Mouse (Mus musculus): ENCODE measurements around the gene Itga1. TPM values are rescaled to one million over a fixed set of nuclear protein-coding genes. Genes with fewer than 3 reads are reported as not detected.

Gene Itga1
- polyA plus RNA-seq, 1 experiment from 2014 or later: 29.6 TPM

DNA sequence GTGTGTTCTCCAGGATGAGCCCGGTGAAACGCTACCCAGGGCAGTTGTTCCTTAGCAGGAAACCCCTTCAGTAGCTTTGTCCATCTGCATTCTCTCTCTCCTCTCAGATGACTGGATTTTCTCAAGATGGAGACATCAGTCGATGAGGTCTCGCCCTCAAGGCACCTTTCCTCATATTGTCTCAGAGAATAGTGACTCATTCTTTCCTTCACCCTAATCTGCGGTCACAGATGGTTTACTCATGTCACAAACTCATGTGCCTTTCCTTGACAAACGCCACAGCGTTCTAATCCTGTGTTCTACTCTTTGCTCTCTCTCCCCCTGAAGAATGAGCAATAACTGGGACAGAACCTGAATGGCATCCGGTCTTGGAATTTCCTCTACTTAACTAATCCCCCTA lies 5.7 kb upstream of the Itga1 start:
- no peak overlapping the region for H3K27ac ChIP-seq (ENCODE audit: low read length)
- H3K4me1 ChIP-seq (ENCODE audit: control insufficient read depth, insufficient read depth, low read length): 0 out of 2 replicates have a peak, but pooled peaks cover 4% of the 10 kb centered on the region
- no peak overlapping the region for H3K4me2 ChIP-seq (ENCODE audit: low read depth, low read length)
- no peak overlapping the region for H3K4me3 ChIP-seq (replicated peaks; ENCODE audit: low read length)
- no peak overlapping the region for H3K9ac ChIP-seq (ENCODE audit: low read length)
- no peak for ATAC-seq (ENCODE audit: insufficient read depth, low FRiP score)
- H3K9me3 ChIP-seq (replicated peaks; ENCODE audit: control insufficient read depth, low read length): no peaks in the 10 kb centered on the region
- 81% methylated on average over 8 of the region's 8 CpGs for WGBS
- H3K36me3 ChIP-seq (ENCODE audit: control insufficient read depth, insufficient read depth, low read length): no peaks in the 10 kb centered on the region
- H3K27me3 ChIP-seq (ENCODE audit: control insufficient read depth, insufficient read depth, low read length): no peaks in the 10 kb centered on the region

- H3K27me3 ChIP-seq (ENCODE audit: control insufficient read depth, insufficient read depth, low read length): no peaks in the 10 kb centered on the region
- H3K27ac ChIP-seq (ENCODE audit: low read length): no peak overlapping the region
- no peaks in the 10 kb centered on the region for H3K9me3 ChIP-seq (replicated peaks; ENCODE audit: control insufficient read depth, low read length)
- H3K36me3 ChIP-seq (ENCODE audit: control insufficient read depth, insufficient read depth, low read length): no peaks in the 10 kb centered on the region
- H3K4me1 ChIP-seq (ENCODE audit: control insufficient read depth, insufficient read depth, low read length): 0 out of 2 replicates have a peak, but pooled peaks cover 4% of the 10 kb centered on the region
- 80% methylated on average over 10 of the region's 10 CpGs for WGBS
- H3K9ac ChIP-seq (ENCODE audit: low read length): no peak overlapping the region
- H3K4me2 ChIP-seq (ENCODE audit: low read depth, low read length): no peak overlapping the region
- H3K4me3 ChIP-seq (replicated peaks; ENCODE audit: low read length): no peak overlapping the region
- no peak for ATAC-seq (ENCODE audit: insufficient read depth, low FRiP score)
These were observed 4.4 kb upstream of the Itga1 start for GRCm38 (mm10) chr13:115106183-115106582.

DNA sequence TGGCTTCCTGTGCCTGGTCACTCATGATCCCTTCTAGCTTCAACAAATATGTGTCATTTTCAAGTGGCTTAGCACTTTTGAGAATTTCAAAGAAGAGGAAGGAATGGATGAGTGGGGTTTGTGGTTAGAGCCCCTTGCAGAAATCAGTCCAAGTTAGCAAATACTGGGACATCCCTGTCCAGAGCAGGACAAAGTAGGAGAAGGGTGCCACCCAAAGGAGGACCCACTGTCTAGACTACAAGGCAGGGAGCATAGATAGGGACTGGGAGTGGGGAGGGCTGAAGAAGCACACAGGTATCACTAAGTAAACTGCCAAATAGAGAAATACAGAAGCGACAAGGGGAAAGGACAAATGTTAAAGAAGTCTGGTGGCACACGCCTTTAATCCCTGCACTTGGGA lies 990 bp upstream of the Itga1 start:
- Histone ChIP-seq H3K4me2 (ENCODE audit: low read depth, low read length) (peak overlapping the region; percentile 27; the same call in 1 of the 2 replicates), H3K36me3 (ENCODE audit: control insufficient read depth, insufficient read depth, low read length) (no peaks in the 10 kb centered on the region), H3K27ac (ENCODE audit: low read length) (peak overlapping the region; percentile 33; the same call in 1 of the 2 replicates), H3K27me3 (ENCODE audit: control insufficient read depth, insufficient read depth, low read length) (no peaks in the 10 kb centered on the region), H3K9ac (ENCODE audit: low read length) (no peak overlapping the region), H3K4me3 (replicated peaks; ENCODE audit: low read length) (no peak overlapping the region), H3K9me3 (replicated peaks; ENCODE audit: control insufficient read depth, low read length) (no peaks in the 10 kb centered on the region), H3K4me1 (ENCODE audit: control insufficient read depth, insufficient read depth, low read length) (0 out of 2 replicates have a peak, but pooled peaks cover 4% of the 10 kb centered on the region)
- no peak for ATAC-seq (ENCODE audit: insufficient read depth, low FRiP score)
- 98% methylated on average over 2 of the region's 2 CpGs for WGBS

GRCm38 (mm10) chr13:115100381-115101177 lies 1.2 kb downstream of the Itga1 start:
- peaks cover 12% of the 10 kb centered on the region for H3K4me1 ChIP-seq (ENCODE audit: control insufficient read depth, insufficient read depth, low read length)
- no peaks in the 10 kb centered on the region for H3K36me3 ChIP-seq (ENCODE audit: control insufficient read depth, insufficient read depth, low read length)
- peak overlapping the region; percentile 74 for H3K9ac ChIP-seq (ENCODE audit: low read length)
- ATAC-seq (ENCODE audit: insufficient read depth, low FRiP score): no peak
- H3K4me2 ChIP-seq (ENCODE audit: low read depth, low read length): peak overlapping the region; percentile 84
- peak overlapping the region; percentile 97 for H3K27ac ChIP-seq (ENCODE audit: low read length)
- WGBS: 35% methylated on average over 11 of the region's 11 CpGs
- H3K9me3 ChIP-seq (replicated peaks; ENCODE audit: control insufficient read depth, low read length): no peaks in the 10 kb centered on the region
- H3K27me3 ChIP-seq (ENCODE audit: control insufficient read depth, insufficient read depth, low read length): no peaks in the 10 kb centered on the region
- peak overlapping the region; percentile 58 for H3K4me3 ChIP-seq (replicated peaks; ENCODE audit: low read length)

DNA sequence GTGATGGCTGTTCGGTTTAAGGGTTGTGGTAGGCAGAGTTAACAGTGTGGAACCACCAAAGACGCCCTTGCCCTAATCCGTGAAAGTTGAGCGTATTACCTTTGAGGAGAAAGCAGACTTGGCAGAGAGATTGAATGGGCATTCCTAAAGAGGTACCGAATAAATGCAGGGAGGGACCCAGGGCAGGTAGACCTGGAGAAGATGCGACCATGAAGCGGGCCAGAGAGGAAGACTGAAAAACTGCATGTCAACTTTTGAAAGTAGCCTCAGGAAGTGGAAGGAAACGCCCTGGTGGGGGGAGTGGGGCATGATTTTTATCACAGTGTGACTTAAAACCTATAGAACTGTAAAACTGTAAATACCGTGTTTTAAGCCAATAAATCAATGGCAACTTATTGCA lies 2.4 kb downstream of the Itga1 start:
- H3K4me2 ChIP-seq (ENCODE audit: low read depth, low read length): peak overlapping the region; percentile 84
- peaks cover 15% of the 10 kb centered on the region for H3K4me1 ChIP-seq (ENCODE audit: control insufficient read depth, insufficient read depth, low read length)
- no peak for ATAC-seq (ENCODE audit: insufficient read depth, low FRiP score)

DNA sequence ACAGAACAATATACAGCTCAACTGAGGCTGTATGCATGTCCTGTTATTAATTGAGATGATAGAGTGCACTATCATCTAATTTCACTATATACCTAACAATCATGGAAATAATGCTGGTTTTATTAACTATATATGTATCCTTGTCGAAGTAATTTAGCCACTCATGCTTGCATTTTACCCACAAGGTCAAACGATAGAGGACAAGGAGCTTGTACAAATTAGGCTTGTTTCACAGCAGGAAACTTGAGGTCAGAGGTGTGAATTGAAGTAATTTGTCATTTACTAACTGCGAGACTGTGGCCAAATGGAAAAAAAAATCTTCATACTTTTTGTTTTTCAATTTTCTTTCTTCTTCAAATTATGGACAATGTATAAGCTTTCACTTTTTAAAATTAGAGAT lies 3.5 kb downstream of the Itga1 start:
- Histone ChIP-seq H3K4me1 (ENCODE audit: control insufficient read depth, insufficient read depth, low read length) (peaks cover 15% of the 10 kb centered on the region), H3K27ac (ENCODE audit: low read length) (no peak overlapping the region), H3K27me3 (ENCODE audit: control insufficient read depth, insufficient read depth, low read length) (no peaks in the 10 kb centered on the region), H3K4me2 (ENCODE audit: low read depth, low read length) (no peak overlapping the region), H3K4me3 (replicated peaks; ENCODE audit: low read length) (no peak overlapping the region), H3K9ac (ENCODE audit: low read length) (no peak overlapping the region), H3K9me3 (replicated peaks; ENCODE audit: control insufficient read depth, low read length) (no peaks in the 10 kb centered on the region), H3K36me3 (ENCODE audit: control insufficient read depth, insufficient read depth, low read length) (no peaks in the 10 kb centered on the region)
- ATAC-seq (ENCODE audit: insufficient read depth, low FRiP score): no peak
- WGBS: 63% methylated on average over 3 of the region's 3 CpGs

More for the DNA sequence above, 2.4 kb downstream of the Itga1 start:
- no peaks in the 10 kb centered on the region for H3K27me3 ChIP-seq (ENCODE audit: control insufficient read depth, insufficient read depth, low read length)
- 75% methylated on average over 9 of the region's 9 CpGs for WGBS
- peak overlapping the region; percentile 58 for H3K4me3 ChIP-seq (replicated peaks; ENCODE audit: low read length)
- H3K36me3 ChIP-seq (ENCODE audit: control insufficient read depth, insufficient read depth, low read length): no peaks in the 10 kb centered on the region
- no peak overlapping the region for H3K27ac ChIP-seq (ENCODE audit: low read length)
- no peaks in the 10 kb centered on the region for H3K9me3 ChIP-seq (replicated peaks; ENCODE audit: control insufficient read depth, low read length)
- H3K9ac ChIP-seq (ENCODE audit: low read length): no peak overlapping the region

DNA sequence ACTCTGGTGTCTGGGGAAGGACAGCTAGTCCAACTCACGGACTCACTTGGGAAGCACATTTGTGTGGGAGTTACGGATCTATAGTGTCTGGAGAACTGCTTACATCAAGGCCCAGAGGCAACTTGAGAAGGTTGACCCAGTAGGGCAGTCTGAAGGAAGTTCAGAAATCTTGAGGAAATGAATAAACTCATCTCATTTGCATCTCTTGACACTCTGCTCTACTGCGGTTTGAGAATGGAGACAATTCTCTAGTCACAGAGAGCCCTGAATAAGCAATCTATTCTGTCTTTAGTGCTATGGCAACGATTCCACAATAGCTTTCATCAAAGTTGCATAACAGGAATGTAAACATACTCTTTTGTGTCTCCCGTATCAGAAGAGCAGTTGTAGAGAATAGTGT lies 4.8 kb downstream of the Itga1 start:
- 57% methylated on average over 5 of the region's 5 CpGs for WGBS
- H3K27me3 ChIP-seq (ENCODE audit: control insufficient read depth, insufficient read depth, low read length): no peaks in the 10 kb centered on the region
- H3K4me3 ChIP-seq (replicated peaks; ENCODE audit: low read length): no peak overlapping the region
- peak overlapping the region; percentile 5; the same call in 1 of the 2 replicates for H3K4me2 ChIP-seq (ENCODE audit: low read depth, low read length)
- H3K4me1 ChIP-seq (ENCODE audit: control insufficient read depth, insufficient read depth, low read length): peaks cover 11% of the 10 kb centered on the region
- no peaks in the 10 kb centered on the region for H3K36me3 ChIP-seq (ENCODE audit: control insufficient read depth, insufficient read depth, low read length)
- ATAC-seq (ENCODE audit: insufficient read depth, low FRiP score): no peak
- H3K9me3 ChIP-seq (replicated peaks; ENCODE audit: control insufficient read depth, low read length): no peaks in the 10 kb centered on the region
- no peak overlapping the region for H3K9ac ChIP-seq (ENCODE audit: low read length)
- no peak overlapping the region for H3K27ac ChIP-seq (ENCODE audit: low read length)

DNA sequence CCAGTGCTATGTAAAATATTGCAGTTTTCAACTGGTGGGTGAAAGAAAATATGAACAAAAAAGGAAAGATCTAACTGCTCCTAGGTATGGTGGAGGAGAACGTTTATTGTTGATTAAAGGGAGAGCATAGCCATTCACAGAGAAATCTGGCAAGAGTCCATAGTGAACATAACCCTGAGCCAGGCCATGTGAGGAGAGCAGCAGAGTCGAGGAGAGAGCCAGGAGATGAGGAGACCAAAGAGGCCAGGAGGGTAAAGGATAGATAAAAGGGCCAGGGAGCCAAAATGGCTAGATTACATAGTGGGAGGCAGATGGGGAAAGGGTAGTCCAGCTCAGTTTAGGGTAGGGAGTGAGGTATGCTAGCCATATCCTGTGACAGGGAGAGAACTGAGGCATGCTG lies 5.5 kb downstream of the Itga1 start:
- H3K4me2 ChIP-seq (ENCODE audit: low read depth, low read length): no peak overlapping the region
- no peak overlapping the region for H3K9ac ChIP-seq (ENCODE audit: low read length)
- ATAC-seq (ENCODE audit: insufficient read depth, low FRiP score): no peak
- H3K27ac ChIP-seq (ENCODE audit: low read length): no peak overlapping the region
- peaks cover 11% of the 10 kb centered on the region for H3K4me1 ChIP-seq (ENCODE audit: control insufficient read depth, insufficient read depth, low read length)
- 23% methylated on average over 2 of the region's 2 CpGs for WGBS
- no peaks in the 10 kb centered on the region for H3K9me3 ChIP-seq (replicated peaks; ENCODE audit: control insufficient read depth, low read length)
- H3K36me3 ChIP-seq (ENCODE audit: control insufficient read depth, insufficient read depth, low read length): no peaks in the 10 kb centered on the region
- H3K4me3 ChIP-seq (replicated peaks; ENCODE audit: low read length): no peak overlapping the region
- no peaks in the 10 kb centered on the region for H3K27me3 ChIP-seq (ENCODE audit: control insufficient read depth, insufficient read depth, low read length)

DNA sequence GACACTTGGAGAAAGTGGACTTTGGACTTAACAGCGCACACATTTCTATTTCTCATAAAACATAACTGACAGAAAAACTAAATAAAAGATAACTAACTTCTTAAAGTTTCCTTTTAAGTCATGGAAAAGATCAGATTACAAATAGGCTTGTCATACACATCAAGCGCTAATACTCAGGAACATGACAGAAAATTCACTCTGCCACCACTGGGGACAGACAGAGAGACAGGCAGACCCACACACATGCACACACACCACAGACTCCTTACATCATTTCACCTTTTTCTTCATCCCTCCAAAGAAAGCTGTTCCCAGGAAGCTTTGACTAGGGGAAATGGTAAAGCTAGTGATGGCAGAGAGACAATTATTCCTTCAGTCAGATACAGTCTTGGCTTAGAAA lies 6.4 kb downstream of the Itga1 start:
- Histone ChIP-seq H3K27me3 (ENCODE audit: control insufficient read depth, insufficient read depth, low read length) (no peaks in the 10 kb centered on the region), H3K4me3 (replicated peaks; ENCODE audit: low read length) (no peak overlapping the region), H3K9me3 (replicated peaks; ENCODE audit: control insufficient read depth, low read length) (no peaks in the 10 kb centered on the region), H3K4me1 (ENCODE audit: control insufficient read depth, insufficient read depth, low read length) (peaks cover 11% of the 10 kb centered on the region), H3K27ac (ENCODE audit: low read length) (no peak overlapping the region), H3K4me2 (ENCODE audit: low read depth, low read length) (no peak overlapping the region), H3K9ac (ENCODE audit: low read length) (no peak overlapping the region), H3K36me3 (ENCODE audit: control insufficient read depth, insufficient read depth, low read length) (no peaks in the 10 kb centered on the region)
- 45% methylated on average over 2 of the region's 2 CpGs for WGBS
- ATAC-seq (ENCODE audit: insufficient read depth, low FRiP score): no peak

Measured in stomach, embryonic 16.5 days (tissue).